Comparison of ENCODE assay signal across 9 mouse cellular contexts in genomic region chr11:77980281-77981204, GRCm38 (mm10). TPM values are rescaled to one million over a fixed set of nuclear protein-coding genes. Genes with fewer than 3 reads are reported as not detected.
DNase-seq lines count a peak whose midpoint lies in the region; ATAC-seq and TF ChIP-seq lines count a peak whose summit lies in the region.
"Had no signal": no experiment of that assay in that cellular context is flagged by ENCODE, and none has a peak within 500 bp of the region (broad histone marks: within the 10 kb centered on the region; RNA-seq: fewer than 3 reads in every experiment).

No protein-coding gene starts in this region.

- H3K4me2 ChIP-seq in midbrain, embryonic 12.5 days (replicated peaks), result peak overlapping the region; percentile 91; the same call in 1 of the 2 replicates

- 32% methylated on average over 11 of the region's 11 CpGs for WGBS in heart, embryonic 10.5 days
- 35% methylated on average over 11 of the region's 11 CpGs for WGBS in midbrain, embryonic 12.5 days

- H3K4me1 ChIP-seq in heart, embryonic 10.5 days, result peaks cover 15% of the 10 kb centered on the region
- peaks cover 28% of the 10 kb centered on the region for H3K4me1 ChIP-seq in G1E (ENCODE audit: insufficient read depth, low read depth, low read length)
- H3K4me1 ChIP-seq in midbrain, embryonic 12.5 days, result peaks cover 13% of the 10 kb centered on the region

- peaks cover 10% of the 10 kb centered on the region; the same call in 1 of the 2 replicates for H3K36me3 ChIP-seq in heart, embryonic 10.5 days
- peaks cover 15% of the 10 kb centered on the region for H3K36me3 ChIP-seq in G1E (replicated peaks)
- H3K36me3 ChIP-seq in midbrain, embryonic 12.5 days, result no peaks in the 10 kb centered on the region
- H3K36me3 ChIP-seq: stomach, embryonic 15.5 days had no signal

- 0 out of 2 replicates have a peak, but pooled peaks have one; percentile 1 for TF ChIP-seq CTCF in G1E (IDR thresholded peaks at IDR 0.05; ENCODE audit: low read depth, low read length)

- peaks cover 34% of the 10 kb centered on the region for H3K27me3 ChIP-seq in heart, embryonic 10.5 days (ENCODE audit: insufficient read depth, poor library complexity, severe bottlenecking)
- peaks cover 28% of the 10 kb centered on the region for H3K27me3 ChIP-seq in G1E (ENCODE audit: insufficient read depth, low read length)
- H3K27me3 ChIP-seq in midbrain, embryonic 12.5 days, result peaks cover 24% of the 10 kb centered on the region

- H3K4me3 ChIP-seq in heart, embryonic 10.5 days, result no peak overlapping the region; the same call in 1 of the 2 replicates
- peak overlapping the region; percentile 93; the same call in 1 of the 2 replicates for H3K4me3 ChIP-seq in G1E (ENCODE audit: low read depth, low read length)
- no peak overlapping the region for H3K4me3 ChIP-seq in midbrain, embryonic 12.5 days

- no peak for ATAC-seq in G1E (ENCODE audit: extremely low read depth, insufficient number of reproducible peaks, low FRiP score, poor library complexity, severe bottlenecking)
- ATAC-seq in midbrain, embryonic 12.5 days (ENCODE audit: low FRiP score, low read depth), result no peak

- no peak overlapping the region for H3K27ac ChIP-seq in heart, embryonic 10.5 days
- H3K27ac ChIP-seq in midbrain, embryonic 12.5 days (replicated peaks), result no peak overlapping the region

- intact Hi-C loops in heart, postnatal 14 days (cut with DNase I), result no loop called here

- H3K9me3 ChIP-seq in heart, embryonic 10.5 days, result no peaks in the 10 kb centered on the region
- no peaks in the 10 kb centered on the region for H3K9me3 ChIP-seq in G1E (replicated peaks)
- no peaks in the 10 kb centered on the region for H3K9me3 ChIP-seq in midbrain, embryonic 12.5 days
- H3K9me3 ChIP-seq: stomach, embryonic 15.5 days had no signal

- H3K9ac ChIP-seq in midbrain, embryonic 12.5 days (replicated peaks), result no peak overlapping the region
- H3K9ac ChIP-seq: stomach, embryonic 15.5 days had no signal

- DNase-seq in heart, adult 8-10 months (ENCODE audit: low spot score), result peak; percentile 63
- no peak for DNase-seq in heart, embryonic 10.5 days (ENCODE audit: low spot score)
- peak; percentile 69 for DNase-seq in G1E (ENCODE audit: low spot score)
- DNase-seq in cerebellum, adult 9-11 months, result peak; percentile 73
- peak; percentile 52 to 70 for DNase-seq in heart, postnatal 14 days
- DNase-seq in left cerebral cortex, adult 9 months (ENCODE audit: low spot score in 2 of 2), result peak; percentile 55 to 73
- peak; percentile 18 to 52 for DNase-seq in thymus, postnatal 10 days (ENCODE audit: low spot score in 2 of 2)

RNA-seq across cellular contexts. Expression of gene Phf12, which starts 2.0 kb away (rescaled TPM):
- total RNA-seq in heart, adult 8-10 months (2022), result 10 to 100 TPM; 24.8 to 27.5 (median 26.0) TPM
- 13.2 and 20.0 TPM in 2 replicates for polyA plus RNA-seq in heart, embryonic 10.5 days (2016; fragmentation: Nextera tagmentation; extraction: Ambion mirVana)
- total RNA-seq in G1E (2014; fragmentation: Nextera tagmentation), result 157 and 172 TPM in 2 replicates
- total RNA-seq in G1E (2017), result 23.0 and 24.7 TPM in 2 replicates
- 212 and 215 TPM in 2 replicates for polyA plus RNA-seq in G1E (2012)
- 10 to 100 TPM; 28.6 to 34.9 TPM for total RNA-seq in heart, postnatal 14 days (2021)
- 30.8 and 31.0 TPM in 2 replicates for polyA plus RNA-seq in midbrain, embryonic 12.5 days (2016; fragmentation: Nextera tagmentation; extraction: Ambion mirVana)

RNA-seq across cellular contexts. Expression of gene Sez6, which starts 49.9 kb away (rescaled TPM):
- total RNA-seq in heart, adult 8-10 months (2022), result under 1 TPM; 0.19 to 0.84 (median 0.52) TPM
- polyA plus RNA-seq in heart, embryonic 10.5 days (2016; fragmentation: Nextera tagmentation; extraction: Ambion mirVana), result 0.05 and 0.30 TPM in 2 replicates
- total RNA-seq in G1E (2014; fragmentation: Nextera tagmentation) (not detected in 2 replicates), G1E (2017) (0.11 TPM in 1 of 2 replicates, not detected in the other)
- 0.03 and 0.10 TPM in 2 replicates for polyA plus RNA-seq in G1E (2012)
- under 1 TPM; 0.22 to 0.50 TPM for total RNA-seq in heart, postnatal 14 days (2021)
- 39.5 and 40.3 TPM in 2 replicates for polyA plus RNA-seq in midbrain, embryonic 12.5 days (2016; fragmentation: Nextera tagmentation; extraction: Ambion mirVana)

RNA-seq across cellular contexts. Expression of gene Dhrs13, which starts 51.5 kb away (rescaled TPM):
- 1 to 10 TPM; 2.8 to 5.1 (median 4.2) TPM for total RNA-seq in heart, adult 8-10 months (2022)
- polyA plus RNA-seq in heart, embryonic 10.5 days (2016; fragmentation: Nextera tagmentation; extraction: Ambion mirVana), result 14.6 and 16.5 TPM in 2 replicates
- total RNA-seq in G1E (2014; fragmentation: Nextera tagmentation) (7.2 and 11.0 TPM in 2 replicates), G1E (2017) (9.2 and 10.0 TPM in 2 replicates)
- polyA plus RNA-seq in G1E (2012), result 6.9 and 7.9 TPM in 2 replicates
- total RNA-seq in heart, postnatal 14 days (2021), result 1 to 10 TPM; 3.8 to 3.9 TPM
- 21.9 and 23.1 TPM in 2 replicates for polyA plus RNA-seq in midbrain, embryonic 12.5 days (2016; fragmentation: Nextera tagmentation; extraction: Ambion mirVana)

RNA-seq across cellular contexts. Expression of gene Flot2, which starts 57.2 kb away (rescaled TPM):
- total RNA-seq in heart, adult 8-10 months (2022), result 10 to 100 TPM; 53.5 to 62.6 (median 56.4) TPM
- polyA plus RNA-seq in heart, embryonic 10.5 days (2016; fragmentation: Nextera tagmentation; extraction: Ambion mirVana), result 72.0 and 81.4 TPM in 2 replicates
- total RNA-seq in G1E (2014; fragmentation: Nextera tagmentation), result 18.0 and 19.4 TPM in 2 replicates
- 20.6 and 21.3 TPM in 2 replicates for total RNA-seq in G1E (2017)
- 13.8 and 15.6 TPM in 2 replicates for polyA plus RNA-seq in G1E (2012)
- total RNA-seq in heart, postnatal 14 days (2021), result 10 to 100 TPM; 66.2 to 69.1 TPM
- polyA plus RNA-seq in midbrain, embryonic 12.5 days (2016; fragmentation: Nextera tagmentation; extraction: Ambion mirVana), result 64.8 and 67.0 TPM in 2 replicates
